Mouse (Mus musculus) thymus, postnatal 0 days (tissue): Measurements from ENCODE around the gene Pip4k2a. TPM values are rescaled to one million over a fixed set of nuclear protein-coding genes. Genes with fewer than 3 reads are reported as not detected.
"Not testable (repeated sequence)": the region's sequence is repeated elsewhere in the genome, so short reads cannot be mapped to it uniquely, and the experiment has no call there.

ENCODE experiments used
- DNase-seq: peaks from one replicate; pipeline ENCODE4 v3.0.0-alpha.2; 2015; ENCODE audit warnings: low spot score
- polyA plus RNA-seq: library from polyadenylated mRNA; unstranded; fragments of >200 nt; fragmentation: Nextera tagmentation; extraction: Ambion mirVana; gene quantifications from 2 replicates; pipeline ENCODE4 v1.2.1, GENCODE M21; 2015

Gene Pip4k2a
- polyA plus RNA-seq, 1 experiment from 2014 or later = 53.7 TPM

DNA sequence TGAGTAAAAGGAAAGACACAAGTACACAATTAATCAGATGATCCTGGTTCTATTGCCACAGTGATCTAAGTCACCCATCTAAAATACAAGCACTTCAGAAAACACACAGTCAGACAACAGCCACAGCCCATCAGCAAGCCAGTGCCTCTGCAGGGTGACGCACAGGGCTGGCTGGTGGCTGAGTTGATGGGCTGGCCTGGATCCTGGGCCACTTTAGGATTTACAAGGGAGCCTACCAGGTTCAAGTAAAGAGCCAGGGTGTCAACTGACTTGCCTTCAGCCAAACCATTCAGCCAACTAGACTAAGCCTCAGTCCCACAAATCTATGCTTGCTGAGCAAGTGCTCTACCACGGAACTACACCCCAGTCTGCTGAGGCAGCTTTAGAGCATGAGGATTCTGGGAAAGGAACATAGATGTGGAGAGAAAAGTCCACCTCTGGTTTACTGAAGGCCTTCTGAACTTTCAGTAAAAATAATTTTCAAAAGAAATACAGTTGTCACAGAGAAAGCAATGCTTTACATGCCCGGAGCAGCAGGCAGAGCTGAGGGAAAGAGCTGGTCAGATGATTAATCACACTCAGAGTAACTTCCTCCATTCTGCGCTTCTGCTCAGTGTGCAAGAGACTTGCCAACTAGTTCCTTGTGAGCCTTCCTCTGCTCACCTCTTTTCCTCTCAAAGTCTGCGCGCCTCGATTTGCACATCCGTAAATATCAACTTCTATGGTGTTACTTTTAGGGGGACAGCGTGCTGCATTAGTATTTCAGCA is 94.4 kb downstream of the Pip4k2a start:
- DNase-seq = no peak

DNA sequence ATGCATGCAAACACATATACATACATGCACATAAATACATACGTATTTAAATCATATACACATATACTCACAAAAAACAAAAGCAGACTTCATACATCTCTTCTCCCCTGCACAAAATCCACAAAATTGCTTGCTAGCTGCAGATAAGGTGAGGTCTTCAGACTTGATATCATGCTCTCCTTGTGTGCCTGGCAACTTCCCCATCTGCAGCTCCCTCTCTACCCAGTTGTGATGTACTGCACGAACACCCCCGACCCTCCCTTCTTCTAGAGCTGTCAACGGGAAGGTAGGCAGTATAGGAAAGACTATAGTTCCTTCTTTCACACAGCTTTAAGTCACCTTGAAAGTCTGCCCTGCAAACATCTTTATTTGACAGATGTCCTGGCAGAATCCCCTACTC is 96.8 kb downstream of the Pip4k2a start:
- no peak for DNase-seq

GRCm38 (mm10) chr2:18900635-18901034 is 97.3 kb downstream of the Pip4k2a start:
- DNase-seq = no peak

DNA sequence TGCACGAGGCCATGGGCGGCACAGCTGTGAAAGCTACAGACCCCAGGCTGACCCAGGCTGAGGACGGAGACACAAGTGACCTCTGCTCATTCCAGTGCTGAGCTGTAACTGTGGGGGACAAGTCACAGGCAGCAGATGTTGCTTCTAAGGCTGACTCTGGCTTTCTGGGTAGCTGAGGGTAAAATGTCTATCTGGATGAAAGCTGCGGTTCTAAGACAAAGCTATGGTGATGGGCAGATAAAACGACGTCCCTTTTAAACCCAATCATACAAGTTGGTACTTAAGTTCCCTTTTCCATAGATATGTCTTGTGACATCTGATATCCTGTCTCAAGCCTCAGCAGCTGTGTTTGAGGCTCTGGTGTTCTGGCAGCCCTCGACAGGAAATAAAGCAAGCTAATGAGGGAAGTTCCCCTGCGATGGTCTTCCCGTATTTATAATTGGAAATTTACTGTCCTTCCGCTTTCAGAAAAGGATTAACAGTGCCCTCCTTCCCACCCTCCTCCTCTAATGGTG is 100.1 kb downstream of the Pip4k2a start:
- DNase-seq = peak; percentile 21

- DNase-seq = no peak
Observed at GRCm38 (mm10) chr2:18896015-18896414, 101.9 kb downstream of the Pip4k2a start.

- not testable (repeated sequence) for DNase-seq
Observed at GRCm38 (mm10) chr2:18893336-18893735, 104.6 kb downstream of the Pip4k2a start.

DNA sequence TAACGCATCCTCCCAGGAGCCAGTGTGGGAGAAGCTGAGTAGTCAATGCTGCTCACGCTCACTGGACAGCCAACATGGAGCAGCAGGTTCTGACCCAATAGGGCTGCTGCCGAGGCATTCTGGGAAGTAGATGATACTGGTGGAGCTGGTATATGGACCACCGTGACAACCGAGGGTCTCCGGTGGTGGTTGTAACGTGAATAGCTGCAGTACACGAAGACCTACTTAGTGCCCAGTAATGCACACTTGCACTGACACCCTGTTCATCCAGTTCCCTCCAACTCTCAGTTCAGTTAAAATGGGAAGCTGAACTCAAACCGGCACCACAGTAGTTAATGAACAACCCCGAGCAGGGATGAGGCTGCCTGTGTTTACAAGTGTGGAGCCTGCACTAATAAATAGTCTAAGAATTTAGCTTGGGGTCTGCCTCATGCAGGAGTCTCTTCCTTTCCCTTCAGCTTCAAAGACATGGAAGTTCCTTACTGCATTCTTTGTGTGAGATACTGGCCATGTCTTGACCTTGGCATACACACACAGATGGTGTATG is 105.9 kb downstream of the Pip4k2a start:
- no peak for DNase-seq

DNA sequence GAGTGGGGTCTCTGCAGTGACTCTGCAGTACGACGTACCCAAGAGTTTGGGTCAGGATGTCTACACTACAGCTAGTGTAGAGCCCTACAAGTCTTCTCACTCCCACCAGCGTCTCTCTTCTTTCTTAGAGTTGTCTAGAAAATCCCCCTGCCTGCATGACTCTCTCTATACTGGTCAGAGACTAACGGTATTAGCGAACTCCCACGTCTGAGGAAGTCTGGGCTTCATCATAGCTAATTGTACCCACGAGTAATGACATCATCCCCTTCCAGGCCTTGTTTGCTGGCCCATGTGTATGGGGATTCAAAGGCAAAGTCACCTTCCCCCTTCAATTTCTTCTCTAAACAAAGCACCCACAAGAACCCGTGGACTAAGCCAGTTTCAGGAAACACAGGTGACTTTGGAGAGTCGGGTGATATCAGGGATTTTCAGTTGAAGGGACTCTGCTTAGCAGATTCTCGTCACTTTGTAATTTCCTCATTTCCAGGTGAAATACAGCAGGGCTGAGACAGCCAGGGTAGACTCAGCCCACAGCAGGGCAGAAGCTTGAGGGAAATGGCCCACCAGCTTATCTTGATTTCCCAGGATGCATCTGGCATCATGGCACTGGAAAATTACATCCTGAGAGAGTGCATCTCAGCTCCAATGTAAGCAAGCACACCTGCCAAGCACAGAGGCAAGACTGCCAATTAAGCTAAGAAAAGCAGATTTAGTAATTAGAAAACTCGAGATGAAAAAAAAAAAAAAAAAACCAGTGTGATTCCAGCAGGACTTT is 107.5 kb downstream of the Pip4k2a start:
- no peak for DNase-seq

DNA sequence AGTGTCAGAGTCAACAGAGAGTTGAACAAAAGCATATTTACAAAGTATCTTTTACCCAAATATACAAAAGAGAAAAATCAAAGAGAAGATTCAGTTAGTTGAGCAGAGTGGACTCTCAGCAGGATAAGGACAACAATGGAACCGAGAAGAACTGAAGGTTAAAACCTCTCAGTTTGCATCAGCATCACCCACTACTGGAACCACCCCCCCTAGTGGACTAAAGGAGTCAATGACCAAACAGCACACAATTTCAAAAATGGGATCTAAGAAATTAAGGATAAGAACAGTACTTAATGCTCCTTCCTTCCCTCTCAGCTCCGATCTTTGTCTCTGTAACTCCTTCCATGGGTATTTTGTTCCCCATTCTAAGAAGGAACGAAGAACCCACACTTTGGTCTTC is 113.6 kb downstream of the Pip4k2a start:
- DNase-seq = no peak

GRCm38 (mm10) chr2:18874626-18875025 is 123.3 kb downstream of the Pip4k2a start:
- no peak for DNase-seq

GRCm38 (mm10) chr2:18874063-18874462 is 123.9 kb downstream of the Pip4k2a start:
- no peak for DNase-seq

GRCm38 (mm10) chr2:18873440-18873839 is 124.5 kb downstream of the Pip4k2a start:
- no peak for DNase-seq

DNA sequence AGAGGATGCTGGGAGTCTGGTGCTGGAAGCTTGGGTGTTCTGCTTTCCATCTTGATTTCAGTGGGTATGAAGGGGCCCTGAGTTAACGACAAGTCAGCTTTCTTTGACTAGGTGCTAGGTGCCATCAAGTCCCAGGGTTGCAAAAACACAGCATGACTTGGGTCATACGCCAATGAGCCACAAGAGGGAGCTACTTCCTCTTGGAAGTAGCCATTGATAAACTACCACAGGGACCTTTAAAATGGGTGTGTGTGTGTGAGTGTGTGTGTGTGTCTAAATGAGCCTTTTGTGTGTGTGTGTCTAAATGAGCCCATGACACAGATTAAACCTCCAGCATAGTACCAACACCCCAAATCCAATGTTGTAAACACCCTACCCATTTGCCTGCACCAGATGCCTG is 125.1 kb downstream of the Pip4k2a start:
- peak; percentile 85 for DNase-seq

DNA sequence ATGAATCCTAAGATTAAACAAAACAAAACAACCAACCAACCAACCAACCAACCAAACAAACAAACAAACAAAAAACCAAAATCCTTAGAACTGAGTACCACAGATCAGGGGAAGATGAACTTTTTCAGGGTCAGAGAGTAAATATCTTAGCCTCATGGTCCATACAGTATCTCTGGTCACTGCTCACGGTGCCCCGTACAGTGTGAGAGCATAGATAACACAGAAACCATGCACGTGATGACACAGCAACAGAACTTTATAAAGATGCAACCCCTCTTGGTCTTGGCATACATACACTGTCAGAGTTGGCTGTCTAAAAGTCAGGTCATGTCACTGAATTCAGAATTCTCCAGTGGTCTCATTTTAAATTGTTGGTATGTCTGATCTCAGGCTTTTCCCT is 126.8 kb downstream of the Pip4k2a start:
- no peak for DNase-seq

- DNase-seq = no peak
Observed at GRCm38 (mm10) chr2:18867069-18867468, 130.9 kb downstream of the Pip4k2a start.

GRCm38 (mm10) chr2:18864719-18865118 is 133.2 kb downstream of the Pip4k2a start:
- no peak for DNase-seq

DNA sequence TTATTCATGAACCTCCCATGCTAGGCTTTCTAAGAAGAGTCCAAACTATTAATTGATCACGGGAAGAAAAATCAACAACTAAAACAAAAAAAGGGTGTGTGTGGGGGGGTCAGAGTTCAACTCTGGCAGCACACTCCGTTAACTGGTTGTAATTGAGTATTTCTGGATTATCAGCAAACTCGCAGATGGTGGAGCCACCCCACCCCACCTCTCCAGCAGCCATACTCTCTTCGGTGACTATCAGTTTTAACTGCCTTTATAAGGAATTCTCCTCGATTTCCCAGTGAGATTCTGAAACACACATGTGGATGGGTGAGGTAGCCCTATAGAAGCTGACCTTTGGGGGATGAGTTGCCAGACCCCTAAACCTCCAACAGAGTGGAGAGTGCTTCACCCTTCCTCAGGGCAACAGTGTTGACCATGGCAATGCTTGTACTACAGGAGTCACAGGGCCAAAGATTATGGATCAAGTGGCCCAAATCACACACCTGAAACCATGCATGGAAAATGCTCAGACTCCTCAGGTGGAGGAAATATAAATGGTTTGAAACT is 136.2 kb downstream of the Pip4k2a start:
- DNase-seq = no peak

- no peak for DNase-seq
Observed at GRCm38 (mm10) chr2:18860686-18861085, 137.2 kb downstream of the Pip4k2a start.

DNA sequence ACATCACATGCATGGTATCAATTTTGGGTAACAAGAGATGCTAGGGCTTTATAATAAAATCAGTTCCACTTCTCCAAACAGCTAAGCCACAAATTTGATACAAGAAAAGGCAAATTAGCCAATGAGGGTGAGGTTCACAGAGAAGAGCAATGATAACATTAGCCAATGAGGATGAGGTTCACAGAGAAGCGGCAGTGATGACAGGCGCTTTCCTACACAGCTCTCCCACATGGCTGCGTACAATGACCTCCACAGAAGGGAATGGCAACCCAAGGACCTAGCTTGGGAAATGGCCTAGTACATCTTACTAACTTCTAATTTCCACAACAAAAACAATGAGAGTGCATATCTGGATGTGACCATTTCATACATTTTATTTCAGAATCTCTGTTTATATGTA is 140.0 kb downstream of the Pip4k2a start:
- no peak for DNase-seq

GRCm38 (mm10) chr2:18856461-18856860 is 141.5 kb downstream of the Pip4k2a start:
- no peak for DNase-seq

- no peak for DNase-seq
Observed at GRCm38 (mm10) chr2:18855246-18855645, 142.7 kb downstream of the Pip4k2a start.

DNA sequence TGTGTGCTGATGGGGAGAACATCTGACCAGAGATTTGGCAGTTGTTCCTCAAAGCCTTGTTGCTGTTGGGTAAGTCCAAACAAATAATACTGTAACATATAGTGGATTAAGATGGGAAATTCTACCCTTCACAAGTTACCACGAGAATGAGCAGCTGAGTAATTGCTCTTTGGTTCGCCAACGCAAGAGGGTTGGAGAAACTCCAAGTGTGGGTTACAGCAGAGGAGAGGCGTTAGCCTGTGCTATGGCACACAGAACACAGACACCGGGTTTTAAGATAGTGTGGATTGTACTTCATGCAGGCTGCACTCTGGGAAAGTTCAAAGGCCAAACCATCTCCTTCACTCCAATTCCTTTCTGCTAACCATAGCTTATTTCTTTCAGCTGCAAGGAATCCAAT is 144.6 kb downstream of the Pip4k2a start:
- no peak for DNase-seq
